Mouse (Mus musculus) heart, embryonic 10.5 days (tissue): ENCODE measurements around the gene Asxl2. TPM values are rescaled to one million over a fixed set of nuclear protein-coding genes. Genes with fewer than 3 reads are reported as not detected.

Source experiments
- polyA plus RNA-seq: library from polyadenylated mRNA; unstranded; fragments of >200 nt; fragmentation: Nextera tagmentation; extraction: Ambion mirVana; gene quantifications from 2 replicates; pipeline ENCODE4 v1.2.1, GENCODE M21; 2016

Asxl2 gene
- polyA plus RNA-seq, 1 experiment from 2014 or later: 16.8 TPM

Other genes starting within 250 kb of the Asxl2 start
- gene Rab10, start 116.9 kb upstream of the Asxl2 start, polyA plus RNA-seq: 72.3 and 87.7 TPM in 2 replicates
- 8.5 and 9.0 TPM in 2 replicates for gene Kif3c, start 61.7 kb upstream of the Asxl2 start, polyA plus RNA-seq
- gene Dtnb, start 145.5 kb downstream of the Asxl2 start, polyA plus RNA-seq: 20.3 and 28.7 TPM in 2 replicates